Mouse (Mus musculus): ENCODE measurements around the gene Kcnmb2.

Gene Kcnmb2

GRCm38 (mm10) chr3:31902504-31903330 lies at the start of gene Kcnmb2:
Kcnmb2 (plus strand) TSS chr3:31902507.
- no peak for DNase-seq

- no peak for DNase-seq
These were observed 38.8 kb upstream of the Kcnmb2 start for GRCm38 (mm10) chr3:31863522-31863921.

- no peak for DNase-seq
These were observed 38.2 kb upstream of the Kcnmb2 start for GRCm38 (mm10) chr3:31864070-31864469.

GRCm38 (mm10) chr3:31871461-31871860 lies 30.8 kb upstream of the Kcnmb2 start:
- no peak for DNase-seq

- DNase-seq, result no peak
These were observed 19.6 kb upstream of the Kcnmb2 start for GRCm38 (mm10) chr3:31882621-31883131.

- no peak for DNase-seq
These were observed 9.7 kb upstream of the Kcnmb2 start for GRCm38 (mm10) chr3:31892653-31893052.

GRCm38 (mm10) chr3:31903506-31903905 lies 1.2 kb downstream of the Kcnmb2 start:
- no peak for DNase-seq

- no peak for DNase-seq
These were observed 1.8 kb downstream of the Kcnmb2 start for GRCm38 (mm10) chr3:31904156-31904555.

GRCm38 (mm10) chr3:31911168-31911567 lies 8.9 kb downstream of the Kcnmb2 start:
- no peak for DNase-seq

- DNase-seq, result no peak
These were observed 9.4 kb downstream of the Kcnmb2 start for GRCm38 (mm10) chr3:31911690-31912089.

GRCm38 (mm10) chr3:31928544-31928943 lies 26.2 kb downstream of the Kcnmb2 start:
- no peak for DNase-seq

GRCm38 (mm10) chr3:31934704-31935103 lies 32.4 kb downstream of the Kcnmb2 start:
- DNase-seq, result no peak

- no peak for DNase-seq
These were observed 39.2 kb downstream of the Kcnmb2 start for GRCm38 (mm10) chr3:31941478-31941877.

GRCm38 (mm10) chr3:31954213-31954612 lies 51.9 kb downstream of the Kcnmb2 start:
- no peak for DNase-seq

- DNase-seq, result no peak
These were observed 52.7 kb downstream of the Kcnmb2 start for GRCm38 (mm10) chr3:31955004-31955403.

- DNase-seq, result no peak
These were observed 57.5 kb downstream of the Kcnmb2 start for GRCm38 (mm10) chr3:31959821-31960220.

GRCm38 (mm10) chr3:31961175-31961574 lies 58.9 kb downstream of the Kcnmb2 start:
- DNase-seq, result no peak

GRCm38 (mm10) chr3:31963076-31963475 lies 60.8 kb downstream of the Kcnmb2 start:
- no peak for DNase-seq

- DNase-seq, result no peak
These were observed 77.4 kb downstream of the Kcnmb2 start for GRCm38 (mm10) chr3:31979661-31980060.

- DNase-seq, result no peak
These were observed 80.1 kb downstream of the Kcnmb2 start for GRCm38 (mm10) chr3:31982444-31982843.

- no peak for DNase-seq
These were observed 82.8 kb downstream of the Kcnmb2 start for GRCm38 (mm10) chr3:31985103-31985502.

GRCm38 (mm10) chr3:31991526-31992045 lies 89.3 kb downstream of the Kcnmb2 start:
- DNase-seq, result no peak

GRCm38 (mm10) chr3:32011566-32011965 lies 109.3 kb downstream of the Kcnmb2 start:
- DNase-seq, result no peak

- DNase-seq, result no peak
These were observed 110.1 kb downstream of the Kcnmb2 start for GRCm38 (mm10) chr3:32012205-32012931.
